Mouse (Mus musculus): ENCODE measurements around the gene Nudt4. TPM values are rescaled to one million over a fixed set of nuclear protein-coding genes. Genes with fewer than 3 reads are reported as not detected.

The Nudt4 gene
- total and polyA plus RNA-seq, 2 experiments, result 37.2 to 91.5 TPM

GRCm38 (mm10) chr10:95509263-95509662 is 54.7 kb downstream of the Nudt4 start:
- H3K36me3 ChIP-seq (ENCODE audit: control insufficient read depth, insufficient read depth, low read length), result no peaks in the 10 kb centered on the region
- no peak for DNase-seq (ENCODE audit: extremely low read depth, low read depth, low spot score)
- WGBS, result 89% methylated on average over 3 of the region's 3 CpGs

GRCm38 (mm10) chr10:95508793-95509192 is 55.2 kb downstream of the Nudt4 start:
- H3K4me3 ChIP-seq (ENCODE audit: insufficient read depth, low read depth, low read length), result no peak overlapping the region
- H3K36me3 ChIP-seq (ENCODE audit: control insufficient read depth, insufficient read depth, low read length), result no peaks in the 10 kb centered on the region
- peak overlapping the region; percentile 18; the same call in 1 of the 2 replicates for H3K27ac ChIP-seq (replicated peaks; ENCODE audit: insufficient read depth, low read depth, low read length)
- TF ChIP-seq POLR2A (IDR thresholded peaks at IDR 0.05; ENCODE audit: extremely low read depth, insufficient read depth, low read length) (no peak), CTCF (IDR thresholded peaks at IDR 0.05; ENCODE audit: low read depth, low read length) (no peak)
- WGBS, result 69% methylated on average over 6 of the region's 6 CpGs
- no peak for DNase-seq (ENCODE audit: extremely low read depth, low read depth, low spot score)
- no peak overlapping the region for H3K9ac ChIP-seq (ENCODE audit: low read depth, low read length)
- peaks cover 2% of the 10 kb centered on the region; the same call in 1 of the 2 replicates for H3K4me1 ChIP-seq (ENCODE audit: control insufficient read depth, insufficient read depth, low read length)
- no peaks in the 10 kb centered on the region for H3K27me3 ChIP-seq (ENCODE audit: control insufficient read depth, insufficient read depth, low read length)
- no peaks in the 10 kb centered on the region for H3K79me2 ChIP-seq (ENCODE audit: control insufficient read depth, insufficient read depth, low read length)

More at GRCm38 (mm10) chr10:95509263-95509662, 54.7 kb downstream of the Nudt4 start:
- Histone ChIP-seq H3K27ac (replicated peaks; ENCODE audit: insufficient read depth, low read depth, low read length) (no peak overlapping the region), H3K4me3 (ENCODE audit: insufficient read depth, low read depth, low read length) (no peak overlapping the region), H3K27me3 (ENCODE audit: control insufficient read depth, insufficient read depth, low read length) (no peaks in the 10 kb centered on the region), H3K9ac (ENCODE audit: low read depth, low read length) (no peak overlapping the region), H3K4me1 (ENCODE audit: control insufficient read depth, insufficient read depth, low read length) (peaks cover 4% of the 10 kb centered on the region), H3K79me2 (ENCODE audit: control insufficient read depth, insufficient read depth, low read length) (no peaks in the 10 kb centered on the region)
- TF ChIP-seq CTCF (IDR thresholded peaks at IDR 0.05; ENCODE audit: low read depth, low read length) (no peak), POLR2A (IDR thresholded peaks at IDR 0.05; ENCODE audit: extremely low read depth, insufficient read depth, low read length) (no peak)

GRCm38 (mm10) chr10:95508126-95508525 is 55.8 kb downstream of the Nudt4 start:
- no peak overlapping the region for H3K27ac ChIP-seq (replicated peaks; ENCODE audit: insufficient read depth, low read depth, low read length)
- WGBS, result 93% methylated on average over 8 of the region's 8 CpGs
- H3K9ac ChIP-seq (ENCODE audit: low read depth, low read length), result no peak overlapping the region
- TF ChIP-seq CTCF (IDR thresholded peaks at IDR 0.05; ENCODE audit: low read depth, low read length) (no peak), POLR2A (IDR thresholded peaks at IDR 0.05; ENCODE audit: extremely low read depth, insufficient read depth, low read length) (no peak)
- H3K27me3 ChIP-seq (ENCODE audit: control insufficient read depth, insufficient read depth, low read length), result no peaks in the 10 kb centered on the region
- DNase-seq (ENCODE audit: extremely low read depth, low read depth, low spot score), result no peak
- peaks cover 2% of the 10 kb centered on the region; the same call in 1 of the 2 replicates for H3K4me1 ChIP-seq (ENCODE audit: control insufficient read depth, insufficient read depth, low read length)
- H3K36me3 ChIP-seq (ENCODE audit: control insufficient read depth, insufficient read depth, low read length), result no peaks in the 10 kb centered on the region
- H3K4me3 ChIP-seq (ENCODE audit: insufficient read depth, low read depth, low read length), result no peak overlapping the region
- no peaks in the 10 kb centered on the region for H3K79me2 ChIP-seq (ENCODE audit: control insufficient read depth, insufficient read depth, low read length)

GRCm38 (mm10) chr10:95504341-95504740 is 59.6 kb downstream of the Nudt4 start:
- Histone ChIP-seq H3K79me2 (ENCODE audit: control insufficient read depth, insufficient read depth, low read length) (no peaks in the 10 kb centered on the region; the same call in 1 of the 2 replicates), H3K4me1 (ENCODE audit: control insufficient read depth, insufficient read depth, low read length) (peaks cover 9% of the 10 kb centered on the region; the same call in 1 of the 2 replicates), H3K9ac (ENCODE audit: low read depth, low read length) (no peak overlapping the region), H3K36me3 (ENCODE audit: control insufficient read depth, insufficient read depth, low read length) (no peaks in the 10 kb centered on the region), H3K27ac (replicated peaks; ENCODE audit: insufficient read depth, low read depth, low read length) (no peak overlapping the region), H3K27me3 (ENCODE audit: control insufficient read depth, insufficient read depth, low read length) (no peaks in the 10 kb centered on the region), H3K4me3 (ENCODE audit: insufficient read depth, low read depth, low read length) (no peak overlapping the region)
- TF ChIP-seq CTCF (IDR thresholded peaks at IDR 0.05; ENCODE audit: low read depth, low read length) (no peak), POLR2A (IDR thresholded peaks at IDR 0.05; ENCODE audit: extremely low read depth, insufficient read depth, low read length) (no peak)
- WGBS, result 24% methylated on average over 1 of the region's 1 CpGs
- DNase-seq (ENCODE audit: extremely low read depth, low read depth, low spot score), result no peak

- H3K36me3 ChIP-seq (ENCODE audit: control insufficient read depth, insufficient read depth, low read length), result no peaks in the 10 kb centered on the region
- 92% methylated on average over 14 of the region's 14 CpGs for WGBS
- peaks cover 9% of the 10 kb centered on the region; the same call in 1 of the 2 replicates for H3K4me1 ChIP-seq (ENCODE audit: control insufficient read depth, insufficient read depth, low read length)
- no peak overlapping the region for H3K9ac ChIP-seq (ENCODE audit: low read depth, low read length)
- TF ChIP-seq POLR2A (IDR thresholded peaks at IDR 0.05; ENCODE audit: extremely low read depth, insufficient read depth, low read length), result no peak
- TF ChIP-seq CTCF (IDR thresholded peaks at IDR 0.05; ENCODE audit: low read depth, low read length), result no peak
- no peak for DNase-seq (ENCODE audit: extremely low read depth, low read depth, low spot score)
- H3K27ac ChIP-seq (replicated peaks; ENCODE audit: insufficient read depth, low read depth, low read length), result no peak overlapping the region
- no peaks in the 10 kb centered on the region; the same call in 1 of the 2 replicates for H3K79me2 ChIP-seq (ENCODE audit: control insufficient read depth, insufficient read depth, low read length)
- no peak overlapping the region for H3K4me3 ChIP-seq (ENCODE audit: insufficient read depth, low read depth, low read length)
- H3K27me3 ChIP-seq (ENCODE audit: control insufficient read depth, insufficient read depth, low read length), result no peaks in the 10 kb centered on the region
Measured at GRCm38 (mm10) chr10:95503443-95504235, 60.3 kb downstream of the Nudt4 start.
